In the genomic region with DNA sequence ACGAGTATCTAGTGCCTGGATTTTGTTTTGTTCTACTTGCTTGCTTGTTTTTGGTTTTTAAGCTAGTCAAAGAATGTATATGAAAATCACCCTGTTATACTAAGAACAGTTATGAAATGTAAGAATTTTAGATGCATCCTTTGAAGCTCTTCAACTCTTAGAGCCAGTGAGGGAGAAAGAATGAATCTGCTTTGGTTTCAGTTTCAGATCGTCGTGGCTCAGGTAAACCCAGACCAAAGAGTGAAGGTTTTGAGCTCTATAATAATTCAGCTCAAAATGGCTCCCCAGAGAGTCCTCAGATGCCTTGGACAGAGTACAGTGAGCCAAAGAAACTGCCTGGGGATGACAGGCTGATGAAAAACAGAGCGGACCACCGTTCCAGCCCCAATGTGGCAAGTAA, we compare ENCODE assay signal across 14 mouse cellular contexts.
"Had no signal": no experiment of that assay in that cellular context is flagged by ENCODE, and none has a peak within 500 bp of the region (broad histone marks: within the 10 kb centered on the region; RNA-seq: fewer than 3 reads in every experiment).

No protein-coding gene starts in this region.

- ATAC-seq: midbrain, embryonic 15.5 days had no signal

- H3K4me3 ChIP-seq: layer of hippocampus, adult 2 months; limb, embryonic 13.5 days; midbrain, embryonic 15.5 days; neural tube, embryonic 12.5 days had no signal

- H3K27me3 ChIP-seq: limb, embryonic 13.5 days; midbrain, embryonic 15.5 days; neural tube, embryonic 12.5 days had no signal

- H3K27ac ChIP-seq: kidney, postnatal 0 days; layer of hippocampus, adult 2 months; limb, embryonic 13.5 days; midbrain, embryonic 15.5 days; neural tube, embryonic 12.5 days had no signal

- DNase-seq: kidney, postnatal 4 days; left cerebral cortex, postnatal 4 days; lung, embryonic 14.5 days; lung, postnatal 10 days; lung, postnatal 4 days; right cerebral cortex, postnatal 4 days; spleen, adult 18-20 months; thymus, adult 18-20 months; thymus, postnatal 14 days had no signal

- H3K4me1 ChIP-seq: limb, embryonic 13.5 days; midbrain, embryonic 15.5 days; neural tube, embryonic 12.5 days had no signal
